Mouse (Mus musculus): ENCODE measurements around the gene Fam114a1.

Gene Fam114a1

DNA sequence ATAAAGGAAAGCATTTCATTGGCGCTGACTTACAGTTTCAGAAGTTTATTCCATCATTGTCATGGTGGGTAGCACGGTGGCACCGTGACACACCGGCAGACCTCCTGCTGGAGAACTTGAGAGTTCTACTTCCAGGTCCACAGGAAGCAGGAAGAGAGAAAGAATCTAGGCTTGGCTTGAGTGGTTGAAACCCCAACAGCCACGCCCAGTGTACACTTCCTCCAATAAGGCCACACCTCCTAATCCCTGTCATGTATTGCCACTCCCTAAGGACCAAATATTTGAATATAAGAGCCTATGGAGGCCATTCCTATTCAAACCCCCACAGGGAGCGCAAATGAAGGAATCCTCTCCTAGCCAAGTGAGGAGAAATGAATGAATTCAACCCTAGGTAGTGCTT, 87.7 kb downstream of the Fam114a1 start:
- no peak for DNase-seq (ENCODE audit: low spot score)

DNA sequence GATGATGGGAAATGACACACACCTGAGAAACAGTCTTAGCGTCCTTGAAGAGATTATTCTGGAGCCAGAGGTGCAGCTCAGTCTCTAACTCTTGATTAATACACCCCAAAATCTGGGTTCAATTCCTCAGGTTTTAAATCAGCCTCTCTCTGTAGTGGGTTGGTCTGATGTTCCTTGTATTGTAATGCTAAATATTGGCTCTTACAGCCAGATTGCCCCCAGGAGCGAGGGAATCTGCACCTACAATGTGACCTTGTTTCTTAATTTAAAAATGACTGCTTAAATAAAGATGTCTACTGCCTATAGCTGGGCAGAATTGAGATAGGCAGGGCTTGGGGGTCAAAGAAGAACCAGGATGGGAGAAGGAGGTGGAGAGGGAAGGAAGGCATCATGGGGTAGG, 89.9 kb downstream of the Fam114a1 start:
- DNase-seq (ENCODE audit: low spot score) = no peak

DNA sequence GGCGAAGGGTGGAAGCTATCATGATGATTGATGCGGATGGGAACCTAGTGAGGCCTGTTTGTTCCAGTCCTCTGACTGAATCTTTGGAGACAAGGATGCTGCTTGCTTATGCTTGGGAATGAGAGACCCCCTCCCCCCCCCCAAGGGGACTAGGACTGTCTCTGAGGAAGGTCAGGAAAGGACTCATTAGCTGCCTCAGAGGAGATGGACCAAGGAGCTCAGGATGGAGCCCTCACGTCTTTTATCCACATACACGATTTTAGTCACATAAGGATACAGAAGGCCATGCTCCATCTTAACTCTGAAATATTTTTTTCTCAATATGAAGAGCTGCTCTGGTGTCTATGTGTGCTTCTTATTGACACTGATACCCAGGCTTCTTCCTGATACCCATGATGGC, 92.4 kb downstream of the Fam114a1 start:
- no peak for DNase-seq (ENCODE audit: low spot score)

DNA sequence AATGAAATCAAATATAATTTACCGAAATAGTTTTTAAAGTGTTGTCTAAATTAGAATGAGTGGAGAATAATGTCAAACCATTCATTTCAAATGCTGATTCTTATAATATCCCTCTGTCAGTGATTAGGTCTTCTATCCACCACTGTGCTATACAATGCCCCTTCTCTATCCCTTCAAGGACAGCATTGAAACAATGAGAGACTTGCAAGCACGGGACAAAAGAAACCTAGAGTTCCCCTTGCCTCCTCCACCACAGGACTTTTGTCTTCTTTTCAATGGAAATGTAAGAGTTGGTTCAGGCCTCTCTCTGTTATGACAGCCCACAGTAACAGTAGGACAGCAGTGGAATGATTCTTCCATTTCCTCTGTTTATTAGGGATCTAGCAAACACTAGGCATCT, 93.4 kb downstream of the Fam114a1 start:
- DNase-seq (ENCODE audit: low spot score) = no peak

DNA sequence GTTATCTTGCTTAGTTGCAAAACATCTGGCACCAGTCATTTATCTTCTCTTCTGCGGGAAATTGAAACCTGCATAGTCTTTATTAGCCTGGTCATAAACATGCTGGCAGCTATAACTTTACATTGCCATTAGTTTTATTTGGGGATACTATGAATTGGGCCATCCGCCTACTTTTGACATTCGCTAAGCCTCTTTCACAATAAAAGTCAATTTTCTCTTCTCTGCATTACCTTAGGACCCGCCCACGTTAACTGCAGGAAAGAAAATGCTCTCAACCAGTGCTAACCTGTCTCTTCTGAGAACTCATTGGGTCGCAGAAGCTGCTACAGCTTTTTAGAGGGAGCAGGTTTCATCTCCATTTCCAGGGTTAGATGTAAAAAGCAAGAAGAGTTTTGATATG, 98.3 kb downstream of the Fam114a1 start:
- no peak for DNase-seq (ENCODE audit: low spot score)

DNA sequence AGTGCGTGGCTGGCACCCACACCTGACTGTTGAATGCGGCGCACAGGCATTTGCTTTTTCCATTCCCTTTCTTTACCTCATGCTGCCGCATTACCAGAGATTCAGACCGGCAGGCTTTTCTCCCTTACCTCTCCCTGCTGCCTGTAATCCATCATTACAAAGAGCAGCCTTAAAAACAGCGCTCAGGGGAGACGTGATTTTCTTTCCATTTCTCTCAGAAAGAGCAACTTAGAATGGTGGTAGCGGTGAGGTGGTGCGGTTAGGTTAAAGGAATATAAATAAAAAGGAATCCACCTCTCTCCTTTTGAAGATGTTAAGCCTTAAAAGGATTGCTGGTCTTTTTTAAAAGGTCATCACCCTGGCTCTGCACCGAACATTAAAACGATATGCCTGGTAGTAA, 100.0 kb downstream of the Fam114a1 start:
- DNase-seq (ENCODE audit: low spot score) = no peak

DNA sequence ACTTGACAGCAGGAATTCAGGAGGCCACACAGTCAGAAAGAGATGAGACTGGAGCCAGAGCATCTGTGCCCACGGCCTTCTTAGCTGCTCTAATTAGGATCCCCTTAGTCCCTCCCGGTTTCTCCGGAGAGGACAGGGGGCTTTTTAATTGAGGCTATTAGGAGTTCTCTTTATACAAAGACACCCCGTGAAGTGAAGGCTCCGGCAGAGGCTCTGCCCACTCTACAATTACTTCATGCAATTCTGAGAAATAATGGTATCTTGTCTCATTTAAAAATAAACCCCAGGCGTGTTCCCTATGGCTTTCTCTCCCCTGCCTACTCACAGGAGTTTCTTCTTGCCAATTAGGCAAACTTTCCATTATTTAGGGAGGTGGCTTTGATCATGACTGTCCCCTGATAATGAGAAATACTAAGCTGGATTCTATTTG, 101.8 kb downstream of the Fam114a1 start:
- DNase-seq (ENCODE audit: low spot score) = no peak

DNA sequence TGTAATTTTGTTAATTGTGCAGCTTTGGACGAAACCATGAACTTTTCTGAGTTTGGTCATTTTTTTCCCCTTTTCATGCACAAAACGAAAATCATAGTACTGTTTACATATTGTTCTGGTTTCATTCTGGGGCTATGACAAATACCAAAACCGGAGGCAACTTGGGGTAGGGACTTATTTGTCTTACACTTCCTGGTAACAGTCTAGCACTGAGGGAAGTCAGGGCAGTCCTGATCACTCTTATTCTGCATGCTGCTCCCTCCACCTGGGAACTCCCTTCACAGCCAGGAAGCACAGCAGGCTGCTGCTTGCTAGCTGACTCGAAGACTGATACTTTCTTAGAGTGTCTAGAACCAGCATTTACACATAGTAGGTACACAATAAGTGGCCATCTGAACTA, 103.4 kb downstream of the Fam114a1 start:
- no peak for DNase-seq (ENCODE audit: low spot score)

DNA sequence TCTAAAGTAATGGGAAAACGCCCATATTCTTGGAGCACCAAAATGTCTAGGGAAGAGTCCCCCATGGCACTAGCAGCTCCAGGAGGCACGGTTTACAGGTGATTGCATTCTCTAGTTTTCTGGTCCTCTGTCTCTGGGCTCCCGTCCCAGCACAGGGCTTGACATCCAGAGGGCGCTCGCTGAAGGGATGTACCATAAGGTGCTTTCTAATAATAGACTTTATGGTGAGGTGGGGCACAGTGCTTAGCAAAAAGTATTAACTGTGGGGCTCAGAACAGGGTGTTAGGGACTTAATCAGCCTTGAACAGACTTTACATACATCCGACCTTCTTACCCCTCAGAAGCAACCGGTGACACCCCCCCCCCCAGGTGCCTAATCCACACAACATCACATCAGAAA, 104.8 kb downstream of the Fam114a1 start:
- DNase-seq (ENCODE audit: low spot score) = no peak

DNA sequence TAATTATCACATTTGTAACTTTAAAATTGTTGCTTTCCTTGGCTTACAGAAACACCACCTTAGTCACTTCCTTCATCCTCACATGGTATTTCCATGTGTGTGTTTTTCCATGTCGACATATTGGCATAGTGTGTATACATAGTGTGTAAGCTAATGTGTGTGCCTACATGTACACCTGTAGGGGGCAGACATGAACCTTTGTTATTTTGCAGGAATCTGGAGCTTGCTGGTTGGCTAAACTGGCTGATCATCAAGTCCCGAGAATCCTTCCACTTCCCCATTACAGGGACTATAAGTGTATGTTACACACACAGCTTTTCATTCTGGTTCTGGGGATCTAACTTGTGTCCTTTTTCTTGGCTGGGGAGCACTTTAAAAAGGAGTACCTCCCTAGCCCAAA, 106.2 kb downstream of the Fam114a1 start:
- DNase-seq (ENCODE audit: low spot score) = no peak

DNA sequence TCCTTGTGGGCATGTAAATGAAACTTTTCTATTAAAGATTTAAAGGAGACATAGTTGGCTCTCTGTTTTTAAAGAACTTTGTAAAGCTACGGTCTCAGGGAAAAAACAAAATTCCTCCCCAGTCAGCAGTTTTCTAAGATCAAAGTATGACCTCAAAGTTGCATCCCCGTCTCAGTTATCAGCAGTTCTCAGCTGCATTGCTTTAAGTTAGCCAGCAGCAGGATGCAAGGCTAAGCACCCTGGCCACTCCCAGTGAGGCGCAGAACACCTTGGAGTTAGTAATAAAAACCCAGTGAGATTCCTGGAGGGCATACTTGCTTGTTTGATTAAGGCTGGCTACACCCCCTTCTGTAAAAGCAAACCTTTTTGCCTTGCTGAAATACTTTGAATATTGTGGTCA, 106.9 kb downstream of the Fam114a1 start:
- no peak for DNase-seq (ENCODE audit: low spot score)

DNA sequence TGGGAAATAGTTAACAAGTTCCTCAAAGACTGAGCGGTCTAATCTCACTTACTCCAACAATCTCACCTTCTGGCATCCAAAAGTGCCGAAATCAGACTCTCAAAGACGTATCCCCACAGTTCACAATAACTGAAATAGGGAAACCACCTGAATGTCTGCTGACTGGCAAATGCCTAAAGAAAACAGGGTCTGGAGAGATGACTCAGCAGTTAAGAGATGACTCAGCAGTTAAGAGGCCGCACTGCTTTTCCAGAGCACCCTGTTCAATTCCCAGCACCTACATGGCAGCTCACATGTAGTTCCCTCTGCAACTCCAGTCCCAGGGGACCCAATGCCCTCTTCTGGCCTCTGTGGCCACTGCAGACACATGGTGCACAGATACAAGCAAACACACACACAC, 108.2 kb downstream of the Fam114a1 start:
- DNase-seq (ENCODE audit: low spot score) = no peak

DNA sequence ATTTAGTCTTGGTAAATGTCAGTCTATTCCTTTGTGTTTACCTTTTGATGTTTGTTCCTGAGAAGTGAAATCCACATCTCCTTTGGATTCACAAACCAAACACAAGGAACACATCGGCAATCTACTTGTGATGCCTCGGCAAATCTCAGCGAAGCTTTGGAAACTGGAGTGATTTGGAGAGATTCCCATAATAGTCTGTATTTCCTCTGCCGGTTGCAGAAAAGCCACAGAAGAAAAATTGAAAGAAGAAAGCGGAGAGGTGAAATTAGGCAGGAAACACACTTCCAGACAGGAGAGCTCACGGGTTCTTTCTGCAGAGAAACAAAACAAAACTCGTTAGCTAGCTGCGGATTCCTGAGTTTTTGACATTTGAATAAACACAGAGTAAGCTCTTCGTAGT, 110.0 kb downstream of the Fam114a1 start:
- no peak for DNase-seq (ENCODE audit: low spot score)

DNA sequence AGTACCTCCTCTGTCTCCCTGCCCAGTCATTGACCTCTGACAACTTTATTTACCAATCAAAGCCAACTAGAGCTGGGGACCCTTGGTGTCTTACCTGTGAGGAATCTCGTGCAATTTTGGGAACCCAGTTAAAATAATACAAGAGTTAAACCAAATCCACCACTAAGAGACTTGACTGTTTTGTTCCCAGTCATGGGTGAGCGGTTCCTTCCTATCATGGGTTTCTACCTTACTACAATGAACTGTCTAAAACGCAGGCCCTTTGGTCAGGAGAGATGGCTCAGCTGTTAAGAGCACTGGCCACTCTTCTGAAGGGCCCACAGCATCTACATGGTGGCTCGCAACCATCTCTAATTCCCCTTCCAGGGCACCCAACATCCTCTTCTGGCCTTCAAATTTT, 112.0 kb downstream of the Fam114a1 start:
- DNase-seq (ENCODE audit: low spot score) = no peak

DNA sequence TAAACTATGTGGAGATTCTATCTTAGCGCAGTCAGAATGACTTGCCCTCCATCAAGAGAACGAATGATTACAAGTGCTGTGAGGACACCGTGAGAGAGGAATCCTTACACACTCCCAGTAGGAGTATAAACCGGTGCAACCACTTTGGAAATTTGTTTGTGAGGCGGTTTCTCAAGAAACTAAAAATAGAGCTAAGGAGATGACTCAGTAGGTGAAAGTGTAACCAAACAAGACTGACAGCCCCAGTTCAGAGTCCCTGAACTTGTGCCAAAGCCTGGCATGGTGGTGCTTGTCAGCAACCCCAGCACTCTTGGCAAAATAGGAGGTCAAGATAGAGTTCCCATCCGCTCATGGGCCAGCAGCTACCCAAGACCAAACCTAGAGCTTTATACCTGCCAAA, 116.7 kb downstream of the Fam114a1 start:
- DNase-seq (ENCODE audit: low spot score) = no peak

DNA sequence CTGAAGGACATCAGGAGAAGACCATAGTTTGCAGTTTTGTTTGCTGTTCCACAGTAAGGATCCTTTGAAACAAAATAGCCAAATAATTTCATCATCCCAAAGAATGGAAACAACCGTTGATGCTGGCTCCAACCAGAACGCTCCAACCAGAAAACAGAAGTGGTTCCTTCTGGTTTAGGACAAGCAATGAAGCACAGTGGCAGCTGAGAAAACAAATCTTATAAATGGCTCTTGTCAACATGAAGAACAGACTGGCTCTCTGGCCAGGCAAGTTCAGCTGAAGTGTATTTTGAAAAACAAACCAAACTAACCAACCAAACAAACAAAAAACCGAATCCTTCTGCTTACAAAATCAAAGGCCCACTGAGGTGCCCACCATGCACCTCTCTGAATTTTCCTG, 119.8 kb downstream of the Fam114a1 start:
- DNase-seq (ENCODE audit: low spot score) = no peak

DNA sequence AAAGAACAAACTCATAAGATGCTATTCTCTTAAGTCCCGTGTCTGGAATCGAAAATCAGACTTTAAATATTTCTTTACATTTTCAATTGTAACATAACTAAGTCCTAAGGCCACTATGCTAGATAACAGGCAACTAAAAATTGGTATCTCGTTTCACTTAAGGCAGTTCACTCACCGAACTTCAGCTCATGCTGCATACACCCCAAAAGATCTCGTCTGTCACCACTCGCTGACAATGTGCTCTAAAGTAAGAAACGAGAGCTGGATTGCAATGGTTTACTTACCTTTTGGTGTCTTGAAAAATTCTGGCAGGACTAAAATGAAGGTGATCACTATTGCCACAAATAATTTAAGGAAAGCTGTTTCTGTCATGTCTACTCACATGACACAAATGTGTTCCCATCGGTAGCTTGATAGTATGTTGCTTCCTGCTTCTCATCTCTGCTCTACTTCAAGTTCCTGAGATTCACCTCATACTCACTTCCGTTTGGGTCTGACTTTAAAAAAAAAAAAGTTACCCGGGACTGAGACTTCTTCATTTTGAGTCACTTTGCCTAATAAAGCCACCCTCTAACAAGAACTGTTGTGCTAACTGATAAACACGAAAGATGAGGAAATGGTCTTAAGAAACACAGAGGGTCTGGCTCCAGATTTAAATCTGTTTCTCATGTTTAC, 121.5 kb downstream of the Fam114a1 start:
- DNase-seq (ENCODE audit: low spot score) = no peak

All from yolk sac, embryonic 10.5 days (tissue).